Mouse (Mus musculus) intestine, postnatal 0 days (tissue): Measurements from ENCODE around the gene Polr1d. TPM values are rescaled to one million over a fixed set of nuclear protein-coding genes. Genes with fewer than 3 reads are reported as not detected.

Experiments
- ATAC-seq: fragments of 200-750 bp; cut with Nextera tagmentation; 2 replicates; pipeline ENCODE4 v1.8.0; 2017; ENCODE audit warnings: mild to moderate bottlenecking, moderate TSS enrichment, moderate library complexity
- H3K27ac ChIP-seq: fragments of 300-500 bp; sonication (generic); 2 replicates; pipeline ENCODE4 v1.5.1; 2014; ENCODE audit warnings: mild to moderate bottlenecking, low read depth, low read length, moderate library complexity
- H3K27me3 ChIP-seq: fragments of 300-500 bp; sonication (generic); replicated peaks from 2 replicates; pipeline ENCODE4 v1.6.1; 2014; ENCODE audit warnings: low read length, mixed read lengths; ENCODE audit not compliant: control insufficient read depth, insufficient read depth
- H3K36me3 ChIP-seq: fragments of 300-500 bp; sonication (generic); 2 replicates; pipeline ENCODE4 v1.6.1; 2014; ENCODE audit warnings: mild to moderate bottlenecking, moderate library complexity; ENCODE audit not compliant: control insufficient read depth, insufficient read depth
- H3K4me1 ChIP-seq: fragments of 300-500 bp; sonication (generic); replicated peaks from 2 replicates; pipeline ENCODE4 v1.6.1; 2014; ENCODE audit warnings: antibody characterized with exemption, low read length, mixed read lengths; ENCODE audit not compliant: control insufficient read depth, insufficient read depth
- H3K4me2 ChIP-seq: fragments of 300-500 bp; sonication (generic); replicated peaks from 2 replicates; pipeline ENCODE4 v1.6.1; 2014; ENCODE audit warnings: low read depth, mild to moderate bottlenecking, moderate library complexity
- H3K4me3 ChIP-seq: fragments of 300-500 bp; sonication (generic); 2 replicates; pipeline ENCODE4 v1.5.1; 2014; ENCODE audit warnings: low read depth, low read length
- H3K9ac ChIP-seq: fragments of 300-500 bp; sonication (generic); 2 replicates; pipeline ENCODE4 v1.6.1; 2014; ENCODE audit warnings: mild to moderate bottlenecking, low read depth, low read length
- H3K9me3 ChIP-seq: fragments of 300-500 bp; sonication (generic); 2 replicates; pipeline ENCODE4 v1.6.1; 2016; ENCODE audit warnings: mixed run types; ENCODE audit not compliant: control insufficient read depth
- CTCF ChIP-seq: sonication (generic); IDR thresholded peaks from 2 replicates; pipeline ENCODE4 v1.5.1; 2016; ENCODE audit warnings: low read depth, mild to moderate bottlenecking, control low read depth, antibody characterized with exemption, moderate library complexity
- WGBS: fragments of 180-500 bp; shearing (Covaris S2); extraction: QIAGEN DNeasy Blood & Tissue Kit; methylation state at CpG from one replicate; pipeline ENCODE4 v1.1.7; 2014; 5-methylcytosine and 5-hydroxymethylcytosine counted together
- polyA plus RNA-seq: library from polyadenylated mRNA; unstranded; fragments of >200 nt; fragmentation: Nextera tagmentation; extraction: Ambion mirVana; gene quantifications from 2 replicates; pipeline ENCODE4 v1.2.1, GENCODE M21; 2015

Polr1d gene
- polyA plus RNA-seq, 1 experiment from 2014 or later: 116 TPM

- WGBS: 47% methylated on average over 3 of the region's 3 CpGs
- no peak overlapping the region for H3K27ac ChIP-seq
Observed at GRCm38 (mm10) chr5:147037601-147038000, 39.2 kb upstream of the Polr1d start.

GRCm38 (mm10) chr5:147039394-147039793 lies 37.5 kb upstream of the Polr1d start:
- Histone ChIP-seq H3K9ac (no peak overlapping the region), H3K36me3 (peaks cover 29% of the 10 kb centered on the region), H3K27me3 (no peaks in the 10 kb centered on the region), H3K27ac (no peak overlapping the region), H3K4me1 (no peaks in the 10 kb centered on the region; the same call in 1 of the 2 replicates), H3K4me2 (no peak overlapping the region), H3K4me3 (no peak overlapping the region), H3K9me3 (no peaks in the 10 kb centered on the region)
- ATAC-seq: no peak
- TF ChIP-seq CTCF: no peak
- 85% methylated on average over 5 of the region's 5 CpGs for WGBS

More at GRCm38 (mm10) chr5:147037601-147038000, 39.2 kb upstream of the Polr1d start:
- H3K9ac ChIP-seq: no peak overlapping the region
- no peak overlapping the region for H3K4me2 ChIP-seq
- H3K9me3 ChIP-seq: no peaks in the 10 kb centered on the region
- no peak overlapping the region for H3K4me3 ChIP-seq
- no peak for ATAC-seq
- no peaks in the 10 kb centered on the region; the same call in 1 of the 2 replicates for H3K4me1 ChIP-seq
- peaks cover 44% of the 10 kb centered on the region for H3K36me3 ChIP-seq
- no peaks in the 10 kb centered on the region for H3K27me3 ChIP-seq
- TF ChIP-seq CTCF: no peak

- WGBS: 86% methylated on average over 40 of the region's 40 CpGs
- H3K36me3 ChIP-seq: peaks cover 26% of the 10 kb centered on the region
- no peak overlapping the region for H3K9ac ChIP-seq
- H3K4me3 ChIP-seq: no peak overlapping the region
- no peak for ATAC-seq
- H3K4me2 ChIP-seq: no peak overlapping the region
- H3K9me3 ChIP-seq: no peaks in the 10 kb centered on the region
- H3K4me1 ChIP-seq: no peaks in the 10 kb centered on the region; the same call in 1 of the 2 replicates
- no peaks in the 10 kb centered on the region for H3K27me3 ChIP-seq
- H3K27ac ChIP-seq: no peak overlapping the region
- no peak for TF ChIP-seq CTCF
Observed at GRCm38 (mm10) chr5:147041965-147042937, 34.6 kb upstream of the Polr1d start.

- Histone ChIP-seq H3K9me3 (no peaks in the 10 kb centered on the region), H3K9ac (no peak overlapping the region), H3K36me3 (peaks cover 26% of the 10 kb centered on the region), H3K4me1 (no peaks in the 10 kb centered on the region; the same call in 1 of the 2 replicates), H3K4me2 (no peak overlapping the region), H3K27ac (no peak overlapping the region), H3K27me3 (no peaks in the 10 kb centered on the region), H3K4me3 (no peak overlapping the region)
- TF ChIP-seq CTCF: no peak
- ATAC-seq: no peak
- WGBS: 56% methylated on average over 15 of the region's 15 CpGs
Observed at GRCm38 (mm10) chr5:147043240-147043844, 33.5 kb upstream of the Polr1d start.

GRCm38 (mm10) chr5:147045311-147045710 lies 31.5 kb upstream of the Polr1d start:
- Histone ChIP-seq H3K4me3 (no peak overlapping the region), H3K4me2 (no peak overlapping the region), H3K36me3 (peaks cover 17% of the 10 kb centered on the region), H3K9ac (no peak overlapping the region), H3K9me3 (no peaks in the 10 kb centered on the region), H3K27ac (no peak overlapping the region), H3K4me1 (no peaks in the 10 kb centered on the region; the same call in 1 of the 2 replicates), H3K27me3 (no peaks in the 10 kb centered on the region)
- no peak for TF ChIP-seq CTCF
- 68% methylated on average over 10 of the region's 11 CpGs for WGBS
- ATAC-seq: no peak

GRCm38 (mm10) chr5:147045929-147046328 lies 30.9 kb upstream of the Polr1d start:
- Histone ChIP-seq H3K27me3 (no peaks in the 10 kb centered on the region), H3K27ac (no peak overlapping the region), H3K4me1 (no peaks in the 10 kb centered on the region; the same call in 1 of the 2 replicates), H3K9me3 (no peaks in the 10 kb centered on the region), H3K9ac (no peak overlapping the region), H3K36me3 (peaks cover 13% of the 10 kb centered on the region), H3K4me2 (no peak overlapping the region), H3K4me3 (no peak overlapping the region)
- 73% methylated on average over 11 of the region's 11 CpGs for WGBS
- no peak for TF ChIP-seq CTCF
- ATAC-seq: no peak
